Mouse (Mus musculus): ENCODE measurements around the gene Fitm2. TPM values are rescaled to one million over a fixed set of nuclear protein-coding genes. Genes with fewer than 3 reads are reported as not detected.

The Fitm2 gene
- total and polyA plus RNA-seq, 2 experiments from 2014 or later: 24.5 to 44.8 TPM

- H3K36me3 ChIP-seq (replicated peaks; ENCODE audit: control insufficient read depth, insufficient read depth, low read length): peaks cover 23% of the 10 kb centered on the region
- no peaks in the 10 kb centered on the region for H3K9me3 ChIP-seq (replicated peaks; ENCODE audit: control insufficient read depth, low read length)
- 86% methylated on average over 6 of the region's 6 CpGs for WGBS
- no peak overlapping the region for H3K4me2 ChIP-seq (ENCODE audit: low read depth, low read length)
- H3K27ac ChIP-seq (ENCODE audit: low read depth): no peak overlapping the region
- H3K9ac ChIP-seq (replicated peaks; ENCODE audit: low read depth, low read length): no peak overlapping the region
- DNase-seq (ENCODE audit: low spot score) (no peak), ATAC-seq (ENCODE audit: insufficient read depth, low read depth) (no peak)
- TF ChIP-seq CTCF (IDR thresholded peaks at IDR 0.05; ENCODE audit: low read depth): no peak
- TF ChIP-seq EP300 (IDR thresholded peaks at IDR 0.05; ENCODE audit: low read depth): no peak
- H3K4me3 ChIP-seq (ENCODE audit: low read depth, low read length): no peak overlapping the region
- peaks cover 17% of the 10 kb centered on the region for H3K4me1 ChIP-seq (ENCODE audit: control insufficient read depth, insufficient read depth)
- no peaks in the 10 kb centered on the region for H3K27me3 ChIP-seq (ENCODE audit: control insufficient read depth, insufficient read depth, low read length)
Observed at GRCm38 (mm10) chr2:163417026-163417425, 55.4 kb downstream of the Fitm2 start.

Other genes with a start within 250 kb of the Fitm2 start
- gene Jph2, start 74.6 kb downstream of the Fitm2 start, total RNA-seq (2014; rRNA removed; ENCODE audit: low replicate concordance): 215 and 246 TPM in 2 replicates
- gene Jph2, start 74.6 kb downstream of the Fitm2 start, polyA plus RNA-seq (2015; fragmentation: Nextera tagmentation; extraction: Ambion mirVana): 47.3 and 61.7 TPM in 2 replicates
- gene Oser1, start 47.9 kb downstream of the Fitm2 start, total RNA-seq (2014; rRNA removed; ENCODE audit: low replicate concordance): 23.8 and 28.9 TPM in 2 replicates
- gene Oser1, start 47.9 kb downstream of the Fitm2 start, polyA plus RNA-seq (2015; fragmentation: Nextera tagmentation; extraction: Ambion mirVana): 41.4 and 45.1 TPM in 2 replicates
- not detected in 2 replicates for gene Gdap1l1, start 34.2 kb downstream of the Fitm2 start, total RNA-seq (2014; rRNA removed; ENCODE audit: low replicate concordance)
- 0.10 TPM in 1 of 2 replicates, not detected in the other for gene Gdap1l1, start 34.2 kb downstream of the Fitm2 start, polyA plus RNA-seq (2015; fragmentation: Nextera tagmentation; extraction: Ambion mirVana)
- not detected in 2 replicates for gene R3hdml, start 19.7 kb upstream of the Fitm2 start, total RNA-seq (2014; rRNA removed; ENCODE audit: low replicate concordance)
- not detected in 2 replicates for gene R3hdml, start 19.7 kb upstream of the Fitm2 start, polyA plus RNA-seq (2015; fragmentation: Nextera tagmentation; extraction: Ambion mirVana)
- not detected in 2 replicates for gene Hnf4a, start 34.2 kb upstream of the Fitm2 start, total RNA-seq (2014; rRNA removed; ENCODE audit: low replicate concordance)
- not detected in 2 replicates for gene Hnf4a, start 34.2 kb upstream of the Fitm2 start, polyA plus RNA-seq (2015; fragmentation: Nextera tagmentation; extraction: Ambion mirVana)
- gene Ttpal, start 129.7 kb upstream of the Fitm2 start, total RNA-seq (2014; rRNA removed; ENCODE audit: low replicate concordance): 14.5 and 58.3 TPM in 2 replicates
- gene Ttpal, start 129.7 kb upstream of the Fitm2 start, polyA plus RNA-seq (2015; fragmentation: Nextera tagmentation; extraction: Ambion mirVana): 8.8 TPM in 2 replicates
- gene Serinc3, start 172.5 kb upstream of the Fitm2 start, total RNA-seq (2014; rRNA removed; ENCODE audit: low replicate concordance): 181 and 193 TPM in 2 replicates
- 61.3 and 62.4 TPM in 2 replicates for gene Serinc3, start 172.5 kb upstream of the Fitm2 start, polyA plus RNA-seq (2015; fragmentation: Nextera tagmentation; extraction: Ambion mirVana)
- 363 and 431 TPM in 2 replicates for gene Pkig, start 185.8 kb upstream of the Fitm2 start, total RNA-seq (2014; rRNA removed; ENCODE audit: low replicate concordance)
- 495 and 511 TPM in 2 replicates for gene Pkig, start 185.8 kb upstream of the Fitm2 start, polyA plus RNA-seq (2015; fragmentation: Nextera tagmentation; extraction: Ambion mirVana)